8 mouse cellular contexts compared by ENCODE assay signal in genomic region chr2:159053936-159054335, GRCm38 (mm10).
DNase-seq lines count a peak whose midpoint lies in the region; ATAC-seq lines count a peak whose summit lies in the region.

No protein-coding gene starts in this region.

- 60% methylated on average over 4 of the region's 4 CpGs for WGBS in intestine, embryonic 16.5 days

- H3K9ac ChIP-seq in intestine, embryonic 16.5 days (ENCODE audit: low read depth, low read length): no peak overlapping the region

- no peak overlapping the region for H3K27ac ChIP-seq in intestine, embryonic 16.5 days (ENCODE audit: low read length)

- no peaks in the 10 kb centered on the region for H3K36me3 ChIP-seq in intestine, embryonic 16.5 days (ENCODE audit: control insufficient read depth, insufficient read depth, low read length)

- intact Hi-C loops in left cerebral cortex, postnatal 10 days (cut with DNase I): loop anchor here (5.0 to 10.0 kb wide), 3 partner anchors 281 to 1538 kb away; partner anchors contain the start of gene Mafb

- no peaks in the 10 kb centered on the region for H3K4me1 ChIP-seq in intestine, embryonic 16.5 days (ENCODE audit: control insufficient read depth, insufficient read depth, low read length)

- no peaks in the 10 kb centered on the region for H3K27me3 ChIP-seq in intestine, embryonic 16.5 days (replicated peaks; ENCODE audit: control insufficient read depth, insufficient read depth, low read length)

- DNase-seq in adipocyte (ENCODE audit: low spot score): peak; percentile 39
- peak; percentile 32 for DNase-seq in cerebellum, adult 9-10 months
- peak; percentile 52 to 64 for DNase-seq in frontal cortex, postnatal 25 days (ENCODE audit: low spot score in 2 of 2)
- peak; percentile 51 to 67 for DNase-seq in left cerebral cortex, postnatal 10 days (ENCODE audit: extremely low spot score in 1 of 2, low spot score in 2 of 2)
- peak; percentile 32 for DNase-seq in skeletal muscle tissue, adult 2 months (ENCODE audit: low read depth, low spot score)

- ATAC-seq in intestine, embryonic 16.5 days: peak; percentile 28; the same call in 1 of the 2 replicates
- peak; percentile 93 for ATAC-seq in megakaryocyte progenitor cell, adult 5-6 weeks (replicated peaks; ENCODE audit: poor library complexity)
- no peak for ATAC-seq in monocyte, adult 5-6 weeks (replicated peaks; ENCODE audit: insufficient number of reproducible peaks, low FRiP score, low TSS enrichment, poor library complexity, severe bottlenecking)

- H3K4me2 ChIP-seq in intestine, embryonic 16.5 days (ENCODE audit: low read depth, low read length): no peak overlapping the region

- H3K9me3 ChIP-seq in intestine, embryonic 16.5 days (ENCODE audit: control insufficient read depth, low read length): no peaks in the 10 kb centered on the region

- no peak overlapping the region for H3K4me3 ChIP-seq in intestine, embryonic 16.5 days (ENCODE audit: low read length)
